Mouse (Mus musculus): ENCODE measurements at regions not wholly inside any gene's neighbourhood (a gene's known extent, or its start where the extent isn't known, plus 50 kb on each side); places are given as distances from the start of the nearest gene placed in this dataset.

- in situ Hi-C loops (cut with MboI; ENCODE audit: low pct_unique_long_range_greater_than_20kb in 1 of 2, low sequenced_read_pairs in 2 of 2, unreplicated experiment in 1 of 2) = no loop called here
Measured at GRCm38 (mm10) chr12:106626786-106627185, 616.8 kb downstream of the Vrk1 start.

- in situ Hi-C loops (cut with MboI; ENCODE audit: low pct_unique_long_range_greater_than_20kb in 1 of 2, low sequenced_read_pairs in 2 of 2, unreplicated experiment in 1 of 2) = no loop called here
Measured at GRCm38 (mm10) chr12:106632566-106632965, 622.5 kb downstream of the Vrk1 start.

- in situ Hi-C loops (cut with MboI; ENCODE audit: low pct_unique_long_range_greater_than_20kb in 1 of 2, low sequenced_read_pairs in 2 of 2, unreplicated experiment in 1 of 2) = no loop called here
Measured at GRCm38 (mm10) chr12:106633096-106633495, 623.1 kb downstream of the Vrk1 start.

- in situ Hi-C loops (cut with MboI; ENCODE audit: low pct_unique_long_range_greater_than_20kb in 1 of 2, low sequenced_read_pairs in 2 of 2, unreplicated experiment in 1 of 2) = no loop called here
Measured at GRCm38 (mm10) chr12:106658317-106658716, 648.3 kb downstream of the Vrk1 start.

- in situ Hi-C loops (cut with MboI; ENCODE audit: low pct_unique_long_range_greater_than_20kb in 1 of 2, low sequenced_read_pairs in 2 of 2, unreplicated experiment in 1 of 2) = no loop called here
Measured at GRCm38 (mm10) chr12:106673232-106673766, 663.3 kb downstream of the Vrk1 start.

GRCm38 (mm10) chr12:106674741-106675140 lies 664.7 kb downstream of the Vrk1 start:
- in situ Hi-C loops (cut with MboI; ENCODE audit: low pct_unique_long_range_greater_than_20kb in 1 of 2, low sequenced_read_pairs in 2 of 2, unreplicated experiment in 1 of 2) = no loop called here

- in situ Hi-C loops (cut with MboI; ENCODE audit: low pct_unique_long_range_greater_than_20kb in 1 of 2, low sequenced_read_pairs in 2 of 2, unreplicated experiment in 1 of 2) = no loop called here
Measured at GRCm38 (mm10) chr12:106676136-106676535, 666.1 kb downstream of the Vrk1 start.

GRCm38 (mm10) chr12:106676566-106676965 lies 666.5 kb downstream of the Vrk1 start:
- in situ Hi-C loops (cut with MboI; ENCODE audit: low pct_unique_long_range_greater_than_20kb in 1 of 2, low sequenced_read_pairs in 2 of 2, unreplicated experiment in 1 of 2) = no loop called here

GRCm38 (mm10) chr12:106685986-106686385 lies 676.0 kb downstream of the Vrk1 start:
- in situ Hi-C loops (cut with MboI; ENCODE audit: low pct_unique_long_range_greater_than_20kb in 1 of 2, low sequenced_read_pairs in 2 of 2, unreplicated experiment in 1 of 2) = no loop called here

- in situ Hi-C loops (cut with MboI; ENCODE audit: low pct_unique_long_range_greater_than_20kb in 1 of 2, low sequenced_read_pairs in 2 of 2, unreplicated experiment in 1 of 2) = no loop called here
Measured at GRCm38 (mm10) chr12:106687751-106688150, 677.7 kb downstream of the Vrk1 start.

- in situ Hi-C loops (cut with MboI; ENCODE audit: low pct_unique_long_range_greater_than_20kb in 1 of 2, low sequenced_read_pairs in 2 of 2, unreplicated experiment in 1 of 2) = no loop called here
Measured at GRCm38 (mm10) chr12:106688156-106688740, 678.2 kb downstream of the Vrk1 start.

- in situ Hi-C loops (cut with MboI; ENCODE audit: low pct_unique_long_range_greater_than_20kb in 1 of 2, low sequenced_read_pairs in 2 of 2, unreplicated experiment in 1 of 2) = no loop called here
Measured at GRCm38 (mm10) chr12:106702958-106703357, 692.9 kb downstream of the Vrk1 start.

- in situ Hi-C loops (cut with MboI; ENCODE audit: low pct_unique_long_range_greater_than_20kb in 1 of 2, low sequenced_read_pairs in 2 of 2, unreplicated experiment in 1 of 2) = no loop called here
Measured at GRCm38 (mm10) chr12:106721271-106722009, 711.4 kb downstream of the Vrk1 start.

- in situ Hi-C loops (cut with MboI; ENCODE audit: low pct_unique_long_range_greater_than_20kb in 1 of 2, low sequenced_read_pairs in 2 of 2, unreplicated experiment in 1 of 2) = no loop called here
Measured at GRCm38 (mm10) chr12:106722010-106722362, 712.0 kb downstream of the Vrk1 start.

GRCm38 (mm10) chr12:106722761-106723160 lies 712.7 kb downstream of the Vrk1 start:
- in situ Hi-C loops (cut with MboI; ENCODE audit: low pct_unique_long_range_greater_than_20kb in 1 of 2, low sequenced_read_pairs in 2 of 2, unreplicated experiment in 1 of 2) = no loop called here

GRCm38 (mm10) chr12:106726920-106727319 lies 716.9 kb downstream of the Vrk1 start:
- in situ Hi-C loops (cut with MboI; ENCODE audit: low pct_unique_long_range_greater_than_20kb in 1 of 2, low sequenced_read_pairs in 2 of 2, unreplicated experiment in 1 of 2) = no loop called here

- in situ Hi-C loops (cut with MboI; ENCODE audit: low pct_unique_long_range_greater_than_20kb in 1 of 2, low sequenced_read_pairs in 2 of 2, unreplicated experiment in 1 of 2) = no loop called here
Measured at GRCm38 (mm10) chr12:106727486-106727885, 717.5 kb downstream of the Vrk1 start.

- in situ Hi-C loops (cut with MboI; ENCODE audit: low pct_unique_long_range_greater_than_20kb in 1 of 2, low sequenced_read_pairs in 2 of 2, unreplicated experiment in 1 of 2) = no loop called here
Measured at GRCm38 (mm10) chr12:106729686-106730085, 719.7 kb downstream of the Vrk1 start.

GRCm38 (mm10) chr12:106732108-106732857 lies 722.3 kb downstream of the Vrk1 start:
- in situ Hi-C loops (cut with MboI; ENCODE audit: low pct_unique_long_range_greater_than_20kb in 1 of 2, low sequenced_read_pairs in 2 of 2, unreplicated experiment in 1 of 2) = no loop called here
